Mouse (Mus musculus) kidney, embryonic 16.5 days (tissue): ENCODE results near the gene Pitpnm2. TPM values are rescaled to one million over a fixed set of nuclear protein-coding genes. Genes with fewer than 3 reads are reported as not detected.
A peak's percentile ranks its signal among the peaks of the same experiment; 100 is the strongest.

Experiments used
- ATAC-seq: fragments of 200-750 bp; cut with Nextera tagmentation; 2 replicates; pipeline ENCODE4 v1.8.0; 2017; ENCODE audit warnings: moderate TSS enrichment; ENCODE audit not compliant: low FRiP score, low TSS enrichment
- H3K27ac ChIP-seq: fragments of 300-500 bp; sonication (generic); 2 replicates; pipeline ENCODE4 v1.5.1; 2014; ENCODE audit warnings: low read length
- H3K27me3 ChIP-seq: fragments of 300-500 bp; sonication (generic); 2 replicates; pipeline ENCODE4 v1.6.1; 2014; ENCODE audit warnings: low read length, control low read depth, mixed read lengths; ENCODE audit not compliant: insufficient read depth
- H3K36me3 ChIP-seq: fragments of 300-500 bp; sonication (generic); 2 replicates; pipeline ENCODE4 v1.6.1; 2014; ENCODE audit warnings: low read length, control low read depth, mixed read lengths; ENCODE audit not compliant: insufficient read depth
- H3K4me1 ChIP-seq: fragments of 300-500 bp; sonication (generic); 2 replicates; pipeline ENCODE4 v1.6.1; 2014; ENCODE audit warnings: low read length, control low read depth, mixed read lengths; ENCODE audit not compliant: insufficient read depth
- H3K4me2 ChIP-seq: fragments of 300-500 bp; sonication (generic); replicated peaks from 2 replicates; pipeline ENCODE4 v1.6.1; 2014; ENCODE audit warnings: low read depth, low read length
- H3K4me3 ChIP-seq: fragments of 300-500 bp; sonication (generic); 2 replicates; pipeline ENCODE4 v1.5.1; 2014; ENCODE audit warnings: mild to moderate bottlenecking, low read length
- H3K9ac ChIP-seq: fragments of 300-500 bp; sonication (generic); replicated peaks from 2 replicates; pipeline ENCODE4 v1.6.1; 2014; ENCODE audit warnings: low read length
- H3K9me3 ChIP-seq: fragments of 300-500 bp; sonication (generic); 2 replicates; pipeline ENCODE4 v1.6.1; 2016; ENCODE audit warnings: low read length, control low read depth
- WGBS: fragments of 180-500 bp; shearing (Covaris S2); extraction: QIAGEN DNeasy Blood & Tissue Kit; methylation state at CpG from one replicate; pipeline ENCODE4 v1.1.7; 2014; 5-methylcytosine and 5-hydroxymethylcytosine counted together
- polyA plus RNA-seq: library from polyadenylated mRNA; unstranded; fragments of >200 nt; fragmentation: Nextera tagmentation; extraction: Ambion mirVana; gene quantifications from 2 replicates; pipeline ENCODE4 v1.2.1, GENCODE M21; 2015

Pitpnm2 gene
- polyA plus RNA-seq, 1 experiment from 2014 or later = 4.1 TPM

DNA sequence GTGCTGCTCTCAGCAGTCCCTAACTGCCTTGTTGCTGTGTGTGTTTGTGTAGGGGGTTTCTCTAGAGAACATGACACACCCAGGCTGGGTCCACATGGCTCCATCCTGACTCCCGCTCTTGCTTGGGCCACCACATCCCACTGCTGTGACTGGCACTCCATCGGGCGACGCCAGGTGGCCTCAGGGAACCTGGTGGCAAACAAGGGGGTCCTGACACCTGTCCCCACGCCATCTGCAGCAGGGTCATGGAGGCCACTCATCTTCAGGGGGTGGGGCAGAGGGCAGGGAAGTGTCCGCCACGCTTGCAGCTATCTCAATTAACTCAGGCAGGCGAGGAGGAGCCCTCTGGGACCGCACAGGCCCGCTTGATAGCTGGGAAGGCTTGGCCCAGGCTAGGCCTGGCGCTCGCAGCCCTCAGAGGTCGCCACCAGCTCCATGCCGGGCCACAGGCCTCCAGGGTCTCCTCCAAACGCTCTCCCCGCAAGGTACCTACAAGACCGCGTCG is 154.4 kb downstream of the Pitpnm2 start:
- Histone ChIP-seq H3K9me3 (peaks cover 3% of the 10 kb centered on the region; the same call in 1 of the 2 replicates), H3K4me3 (peak overlapping the region; percentile 61), H3K9ac (peak overlapping the region; percentile 74), H3K27me3 (0 out of 2 replicates have a peak, but pooled peaks cover 3% of the 10 kb centered on the region), H3K27ac (no peak overlapping the region), H3K36me3 (no peaks in the 10 kb centered on the region), H3K4me2 (peak overlapping the region; percentile 93), H3K4me1 (peaks cover 9% of the 10 kb centered on the region)
- ATAC-seq = peak; percentile 62
- 7% methylated on average over 19 of the region's 19 CpGs for WGBS

DNA sequence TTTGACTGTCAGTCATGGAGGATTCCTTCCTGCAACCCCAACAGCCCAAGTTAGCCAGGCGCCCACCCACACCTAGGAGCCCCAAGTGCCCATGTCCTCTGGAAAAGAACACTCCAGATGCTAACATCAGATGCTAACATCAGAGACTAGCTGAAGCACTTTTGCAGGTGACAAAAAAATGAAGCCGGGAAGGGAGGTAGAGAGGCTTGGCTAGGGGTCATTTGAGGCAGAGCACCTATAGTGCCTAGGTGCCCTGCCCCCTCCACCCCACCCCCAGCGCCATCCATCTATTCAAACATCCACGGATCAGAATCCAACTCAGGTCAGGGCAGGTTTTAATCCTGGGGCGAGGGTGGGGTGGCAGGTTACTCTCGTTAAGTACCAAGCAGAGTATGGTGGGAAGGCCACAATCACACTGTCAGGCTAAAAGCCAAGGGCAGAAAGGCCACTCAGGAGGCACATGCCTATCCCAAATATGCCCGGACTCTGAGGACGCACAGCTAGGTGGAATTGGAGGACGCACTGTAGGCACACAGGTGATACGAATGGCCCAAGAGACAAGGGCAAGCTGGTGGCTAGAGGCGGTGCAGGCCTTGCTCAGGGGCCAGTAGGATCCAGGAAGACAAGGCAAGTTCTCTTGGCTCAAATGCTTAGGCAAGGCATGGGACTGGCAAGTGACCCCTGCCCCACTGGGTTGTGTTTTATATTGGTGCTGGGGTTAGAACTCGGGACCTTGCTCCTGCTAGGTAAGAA is 155.5 kb downstream of the Pitpnm2 start:
- 0 out of 2 replicates have a peak, but pooled peaks cover under 1% of the 10 kb centered on the region for H3K9me3 ChIP-seq
- H3K4me3 ChIP-seq = no peak overlapping the region
- H3K27me3 ChIP-seq = 0 out of 2 replicates have a peak, but pooled peaks cover 3% of the 10 kb centered on the region
- no peak overlapping the region for H3K9ac ChIP-seq
- no peak overlapping the region for H3K27ac ChIP-seq
- no peaks in the 10 kb centered on the region for H3K36me3 ChIP-seq
- no peak overlapping the region for H3K4me2 ChIP-seq
- 88% methylated on average over 12 of the region's 12 CpGs for WGBS
- no peak for ATAC-seq
- peaks cover 9% of the 10 kb centered on the region for H3K4me1 ChIP-seq

DNA sequence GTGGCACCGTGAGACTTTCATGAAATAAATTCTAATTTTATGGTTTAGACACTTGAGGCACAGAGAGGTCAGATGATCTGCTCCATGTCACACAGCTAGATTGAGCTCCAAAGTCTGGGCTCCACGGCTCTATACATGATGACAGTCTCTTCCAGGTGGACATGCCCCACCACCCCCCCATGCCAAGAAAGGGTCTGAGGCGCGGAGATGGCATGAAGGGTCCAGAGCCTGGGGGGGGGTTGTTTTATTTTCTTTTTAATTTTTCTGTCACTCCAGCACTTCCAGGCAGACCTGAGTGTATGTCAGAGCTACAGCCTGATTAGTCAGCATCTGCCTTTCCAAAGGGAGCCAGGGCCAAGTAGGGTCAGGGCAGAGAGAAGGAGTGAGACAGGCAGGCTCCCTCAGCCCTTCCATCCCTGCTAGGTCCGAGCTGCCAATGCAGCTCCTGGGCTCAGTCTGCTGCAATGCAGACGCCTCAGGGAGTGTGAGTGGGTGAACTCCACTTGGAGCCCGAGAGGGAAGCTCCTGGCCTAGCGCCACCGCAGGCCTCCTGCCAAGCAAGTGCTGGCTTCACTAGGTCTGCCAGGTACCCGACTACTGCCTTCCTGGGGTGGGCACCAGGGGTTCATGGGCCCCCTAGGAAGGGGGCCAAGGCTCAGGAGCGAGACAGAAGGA is 156.3 kb downstream of the Pitpnm2 start:
- no peak overlapping the region for H3K4me2 ChIP-seq
- WGBS = 70% methylated on average over 11 of the region's 11 CpGs

DNA sequence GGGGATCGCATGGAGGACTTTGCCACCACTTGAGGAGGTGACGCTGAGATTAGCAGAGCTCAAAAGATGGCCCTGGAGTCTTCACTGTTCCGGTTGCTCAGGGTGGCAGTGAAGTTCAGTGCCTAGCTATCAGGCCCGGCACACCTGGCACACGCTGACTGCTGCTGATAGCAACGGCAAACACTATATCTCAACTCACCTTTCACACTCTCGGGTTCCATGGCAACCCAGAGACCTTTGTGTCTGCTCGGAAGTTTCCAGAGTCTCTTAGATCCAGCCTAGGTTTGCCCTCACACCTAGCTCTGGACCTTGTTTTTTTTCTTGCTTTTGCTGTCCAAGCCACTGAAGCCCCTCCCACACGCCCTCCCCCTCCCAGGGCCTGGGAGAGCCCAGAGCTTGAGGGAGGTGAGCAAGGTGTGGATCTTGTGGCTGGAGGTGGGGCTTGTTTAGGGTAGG is 157.6 kb downstream of the Pitpnm2 start:
- peaks cover 9% of the 10 kb centered on the region for H3K4me1 ChIP-seq
- no peaks in the 10 kb centered on the region for H3K36me3 ChIP-seq
- WGBS = 62% methylated on average over 9 of the region's 9 CpGs
- no peaks in the 10 kb centered on the region for H3K9me3 ChIP-seq
- no peak overlapping the region for H3K9ac ChIP-seq
- H3K4me3 ChIP-seq = no peak overlapping the region
- 0 out of 2 replicates have a peak, but pooled peaks cover 3% of the 10 kb centered on the region for H3K27me3 ChIP-seq
- no peak overlapping the region for H3K27ac ChIP-seq
- no peak overlapping the region for H3K4me2 ChIP-seq
- no peak for ATAC-seq

More for the DNA sequence above, 156.3 kb downstream of the Pitpnm2 start:
- Histone ChIP-seq H3K36me3 (no peaks in the 10 kb centered on the region), H3K9ac (no peak overlapping the region), H3K9me3 (no peaks in the 10 kb centered on the region), H3K27ac (no peak overlapping the region), H3K27me3 (0 out of 2 replicates have a peak, but pooled peaks cover 3% of the 10 kb centered on the region), H3K4me1 (peaks cover 9% of the 10 kb centered on the region), H3K4me3 (no peak overlapping the region)
- no peak for ATAC-seq

DNA sequence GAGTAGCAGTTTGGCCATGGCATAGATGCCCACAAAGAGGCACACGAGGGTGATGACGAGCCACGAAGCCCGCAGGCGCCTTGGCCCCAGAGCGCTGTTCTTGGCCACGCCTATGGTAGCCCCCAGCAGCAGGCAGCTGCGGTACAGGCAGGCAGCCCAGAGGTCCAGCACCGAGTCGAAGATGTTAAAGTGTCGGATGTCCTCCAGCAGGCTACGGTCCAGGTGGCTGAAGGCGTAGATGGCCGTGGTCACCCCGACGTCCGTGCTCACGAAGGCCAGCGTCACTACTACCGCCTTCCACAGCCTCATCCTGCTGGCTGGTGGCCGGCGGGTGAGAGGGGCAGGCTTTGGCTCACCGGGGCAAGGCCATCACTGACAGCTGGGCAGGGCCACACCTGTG is 159.7 kb downstream of the Pitpnm2 start:
- H3K9me3 ChIP-seq = no peaks in the 10 kb centered on the region
- ATAC-seq = no peak
- H3K27me3 ChIP-seq = 0 out of 2 replicates have a peak, but pooled peaks cover 3% of the 10 kb centered on the region
- peaks cover 1% of the 10 kb centered on the region; the same call in 1 of the 2 replicates for H3K4me1 ChIP-seq
- no peaks in the 10 kb centered on the region for H3K36me3 ChIP-seq
- no peak overlapping the region for H3K27ac ChIP-seq
- H3K4me2 ChIP-seq = no peak overlapping the region
- WGBS = 81% methylated on average over 23 of the region's 23 CpGs
- H3K9ac ChIP-seq = no peak overlapping the region
- H3K4me3 ChIP-seq = no peak overlapping the region

DNA sequence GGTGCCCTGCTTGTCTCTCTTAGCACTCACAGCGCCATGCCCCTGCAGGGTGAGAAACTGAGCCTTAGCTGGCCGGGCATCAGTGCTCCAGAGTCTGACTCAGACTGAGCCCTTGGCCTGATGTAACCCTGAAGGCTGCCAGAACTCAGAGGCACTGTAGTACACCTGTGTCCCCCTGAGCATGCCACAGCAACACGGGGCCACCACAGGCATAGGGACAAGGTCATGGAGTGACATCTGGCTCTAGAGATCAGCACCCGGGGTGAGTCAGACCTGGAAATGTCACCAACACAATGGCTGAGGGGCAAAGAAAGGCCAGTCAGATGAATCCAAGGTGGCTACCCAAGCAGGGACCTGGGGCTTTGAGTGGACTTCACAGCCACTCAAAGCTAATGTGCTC is 162.7 kb downstream of the Pitpnm2 start:
- Histone ChIP-seq H3K4me2 (no peak overlapping the region), H3K4me1 (peaks cover 3% of the 10 kb centered on the region; the same call in 1 of the 2 replicates), H3K27me3 (no peaks in the 10 kb centered on the region), H3K9me3 (no peaks in the 10 kb centered on the region), H3K4me3 (no peak overlapping the region), H3K9ac (no peak overlapping the region), H3K27ac (no peak overlapping the region), H3K36me3 (no peaks in the 10 kb centered on the region)
- 82% methylated on average over 4 of the region's 4 CpGs for WGBS
- ATAC-seq = no peak

DNA sequence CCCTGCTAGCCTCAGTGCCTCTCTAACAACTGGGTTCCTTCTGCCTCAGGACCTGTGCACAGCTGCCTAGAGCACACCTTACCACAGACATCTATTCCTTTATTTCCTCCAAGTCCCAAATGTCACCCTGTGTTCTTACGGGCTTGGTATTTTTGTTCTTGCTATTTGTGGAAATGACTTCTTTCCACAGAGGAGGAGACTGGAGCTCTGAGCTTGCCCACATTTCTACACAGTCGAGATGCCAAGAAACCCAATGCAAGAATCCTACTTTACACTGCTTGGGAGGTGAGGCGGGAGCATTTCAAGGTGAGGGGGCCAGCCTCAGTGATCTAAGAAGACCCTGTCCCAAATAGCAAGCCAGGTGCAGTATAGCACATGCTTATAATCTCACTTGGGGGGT is 164.0 kb downstream of the Pitpnm2 start:
- Histone ChIP-seq H3K36me3 (no peaks in the 10 kb centered on the region), H3K4me1 (peaks cover 3% of the 10 kb centered on the region; the same call in 1 of the 2 replicates), H3K27ac (no peak overlapping the region), H3K9me3 (no peaks in the 10 kb centered on the region), H3K27me3 (no peaks in the 10 kb centered on the region), H3K4me3 (no peak overlapping the region), H3K4me2 (no peak overlapping the region), H3K9ac (no peak overlapping the region)
- ATAC-seq = no peak
- 81% methylated on average over 3 of the region's 3 CpGs for WGBS

DNA sequence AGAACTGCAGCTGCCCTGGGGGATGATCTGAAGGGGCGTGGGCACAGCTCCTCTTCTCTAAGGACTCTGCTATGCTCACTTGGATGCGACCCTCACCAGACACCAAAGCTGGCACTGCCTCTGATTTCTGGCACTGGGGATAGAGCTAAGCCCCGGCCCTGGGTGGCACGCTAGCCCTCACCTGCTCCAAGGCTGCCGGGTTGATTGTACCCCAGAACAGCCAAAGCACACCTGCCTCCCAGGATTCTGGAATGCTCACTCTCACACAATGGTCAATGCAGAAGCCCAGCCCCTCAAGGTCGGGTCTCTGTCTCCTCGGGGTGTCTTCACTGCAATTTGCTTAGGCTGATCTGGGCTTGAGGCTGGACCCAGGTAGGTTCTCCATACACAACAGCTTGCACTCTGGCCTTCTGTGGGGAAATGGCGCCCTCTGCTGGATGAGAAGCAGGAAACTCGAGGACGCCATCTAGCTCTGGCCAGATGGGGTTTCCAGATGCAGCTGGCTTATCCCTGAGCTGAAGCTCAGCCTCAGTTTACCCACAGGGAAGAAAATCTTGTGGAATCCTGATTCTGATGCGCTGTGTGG is 164.9 kb downstream of the Pitpnm2 start:
- 39% methylated on average over 11 of the region's 11 CpGs for WGBS
- Histone ChIP-seq H3K36me3 (no peaks in the 10 kb centered on the region), H3K9me3 (no peaks in the 10 kb centered on the region), H3K9ac (no peak overlapping the region), H3K27me3 (no peaks in the 10 kb centered on the region), H3K4me1 (peaks cover 3% of the 10 kb centered on the region; the same call in 1 of the 2 replicates), H3K27ac (no peak overlapping the region), H3K4me2 (no peak overlapping the region), H3K4me3 (no peak overlapping the region)
- peak; percentile 28 for ATAC-seq

DNA sequence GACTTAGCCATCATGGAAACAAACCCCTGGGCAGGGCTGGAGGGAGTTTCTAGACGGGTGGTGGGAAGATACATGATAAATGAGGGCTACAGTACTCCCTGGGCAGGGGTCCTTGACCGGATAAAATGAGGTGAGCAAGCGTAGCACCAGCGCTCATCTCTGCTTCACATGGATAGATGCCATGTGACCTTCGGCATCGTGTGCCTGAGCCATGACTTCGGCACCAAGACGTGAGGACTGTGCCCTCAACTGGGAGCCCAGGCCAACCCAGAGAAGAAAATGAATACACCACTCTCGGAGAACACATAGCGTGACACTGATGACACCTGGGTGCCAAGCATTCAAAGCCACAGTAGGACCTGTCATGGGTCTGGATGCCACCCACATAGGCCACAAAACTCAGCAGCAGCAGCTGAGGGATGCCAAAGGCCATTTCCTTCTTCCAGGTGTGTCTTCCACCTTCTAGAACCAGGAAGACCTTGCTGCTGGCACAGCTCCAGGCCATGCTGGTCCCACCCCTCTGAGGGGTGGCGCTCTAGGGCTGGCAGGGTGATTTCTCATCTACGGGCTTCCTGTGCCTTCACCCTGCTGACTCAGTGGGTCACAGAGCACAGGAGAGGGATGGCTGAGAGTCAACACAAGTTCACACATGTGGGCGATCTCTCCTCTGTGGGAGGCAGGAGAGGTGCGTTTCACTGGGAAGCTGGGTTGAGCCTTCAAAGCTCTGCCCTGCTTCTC is 165.5 kb downstream of the Pitpnm2 start:
- Histone ChIP-seq H3K36me3 (no peaks in the 10 kb centered on the region), H3K9ac (no peak overlapping the region), H3K27ac (no peak overlapping the region), H3K4me1 (peaks cover 3% of the 10 kb centered on the region; the same call in 1 of the 2 replicates), H3K27me3 (no peaks in the 10 kb centered on the region), H3K4me2 (no peak overlapping the region), H3K9me3 (no peaks in the 10 kb centered on the region), H3K4me3 (no peak overlapping the region)
- no peak for ATAC-seq
- WGBS = 69% methylated on average over 14 of the region's 14 CpGs
